Mouse (Mus musculus): ENCODE results near the gene Zbtb43. TPM values are rescaled to one million over a fixed set of nuclear protein-coding genes. Genes with fewer than 3 reads are reported as not detected.
A peak's percentile ranks its signal among the peaks of the same experiment; 100 is the strongest.

Zbtb43 gene
- polyA plus RNA-seq, 1 experiment from 2014 or later, result 19.9 TPM

DNA sequence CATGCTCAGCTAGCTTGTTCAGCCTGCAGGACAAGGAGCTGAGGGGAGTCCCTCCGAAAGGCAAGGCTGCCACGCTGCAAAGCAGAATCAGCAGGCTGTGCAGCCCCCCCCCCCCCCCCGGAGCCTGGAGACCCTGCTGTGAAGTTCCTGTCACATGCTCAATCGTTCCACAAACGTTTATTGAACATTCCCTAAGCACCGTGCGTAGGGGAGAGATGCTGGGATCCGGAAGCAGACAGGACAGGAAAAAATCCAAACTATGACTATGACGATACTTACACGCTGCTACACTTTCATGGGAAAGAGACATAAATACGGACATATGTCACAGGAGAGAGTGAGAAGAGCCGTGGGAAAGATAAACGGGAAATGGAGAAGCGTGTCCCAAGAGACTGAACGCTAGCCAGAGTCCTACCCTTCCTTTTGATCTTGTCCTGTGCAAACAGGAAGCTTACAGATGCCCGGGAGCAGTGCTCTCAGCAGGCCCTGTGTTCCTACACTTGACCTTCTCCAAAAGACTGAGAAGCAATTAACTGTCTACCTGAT, 32.3 kb downstream of the Zbtb43 start:
- Histone ChIP-seq H3K27me3 (ENCODE audit: low read depth, poor library complexity, severe bottlenecking) (0 out of 2 replicates have a peak, but pooled peaks cover 6% of the 10 kb centered on the region), H3K36me3 (no peaks in the 10 kb centered on the region), H3K9me3 (replicated peaks) (no peaks in the 10 kb centered on the region), H3K4me3 (peak overlapping the region; percentile 40), H3K4me1 (peaks cover 56% of the 10 kb centered on the region), H3K27ac (peak overlapping the region; percentile 72)
- 7% methylated on average over 16 of the region's 16 CpGs for WGBS
- peak; percentile 54 for DNase-seq (ENCODE audit: low spot score)

GRCm38 (mm10) chr2:33435036-33435650, 33.2 kb downstream of the Zbtb43 start:
- Histone ChIP-seq H3K27ac (no peak overlapping the region; the same call in none of the 2 replicates), H3K9me3 (replicated peaks) (no peaks in the 10 kb centered on the region), H3K27me3 (ENCODE audit: low read depth, poor library complexity, severe bottlenecking) (0 out of 2 replicates have a peak, but pooled peaks cover 6% of the 10 kb centered on the region), H3K36me3 (no peaks in the 10 kb centered on the region), H3K4me1 (peaks cover 49% of the 10 kb centered on the region), H3K4me3 (no peak overlapping the region)
- DNase-seq (ENCODE audit: low spot score), result no peak
- 50% methylated on average over 8 of the region's 8 CpGs for WGBS

GRCm38 (mm10) chr2:33432877-33433276, 35.5 kb downstream of the Zbtb43 start:
- DNase-seq (ENCODE audit: low spot score), result peak; percentile 51
- Histone ChIP-seq H3K4me3 (no peak overlapping the region), H3K36me3 (peaks cover 6% of the 10 kb centered on the region; the same call in 1 of the 2 replicates), H3K9me3 (replicated peaks) (no peaks in the 10 kb centered on the region), H3K27ac (no peak overlapping the region), H3K27me3 (ENCODE audit: low read depth, poor library complexity, severe bottlenecking) (no peaks in the 10 kb centered on the region), H3K4me1 (peaks cover 42% of the 10 kb centered on the region)
- WGBS, result 59% methylated on average over 5 of the region's 5 CpGs

DNA sequence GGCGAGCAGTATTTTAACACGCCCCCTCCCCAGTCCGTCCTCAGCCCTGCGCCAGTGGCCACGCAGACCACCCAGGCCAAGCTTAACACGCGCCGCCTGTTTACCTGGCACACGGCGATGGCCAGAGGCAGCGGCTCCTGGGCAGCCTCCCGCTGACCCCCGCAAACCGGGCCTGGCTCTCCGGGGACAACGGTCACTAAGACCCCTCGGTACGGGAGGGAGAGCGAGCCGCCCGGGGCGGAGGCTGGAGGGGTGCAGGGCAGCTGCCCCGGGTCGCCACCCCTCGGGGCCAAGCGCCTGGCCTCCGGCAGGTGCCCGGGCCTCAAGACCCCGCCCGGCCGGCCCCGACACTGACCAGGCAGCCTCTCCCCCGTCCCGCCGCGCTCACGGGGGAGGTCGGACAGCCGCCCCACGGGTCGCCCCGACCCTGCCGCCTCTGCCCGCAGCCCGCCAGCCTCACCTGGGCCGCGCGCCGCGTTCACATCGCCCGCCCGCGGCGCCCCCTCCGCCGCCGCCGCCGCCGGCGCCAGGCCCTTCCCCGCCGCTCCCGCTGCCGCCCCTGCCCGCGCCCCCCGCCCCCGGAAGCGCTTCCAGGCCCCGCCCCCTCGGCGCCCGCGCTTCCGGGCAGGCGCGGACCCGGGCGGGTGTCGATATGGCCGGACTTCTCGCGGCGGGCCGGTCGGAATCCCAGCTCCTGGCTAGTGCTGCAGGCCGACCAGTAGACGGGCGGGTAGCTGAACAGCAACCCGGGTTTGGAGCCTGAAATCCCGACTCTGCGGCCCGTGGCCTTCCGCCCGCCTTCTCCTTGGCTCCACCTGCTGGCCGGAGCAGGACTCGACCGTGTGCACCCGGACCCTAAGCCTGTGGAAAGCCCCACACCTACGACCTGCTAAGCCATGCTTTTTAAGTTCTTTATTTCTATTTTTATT, 37.3 kb downstream of the Zbtb43 start, which contains the start of gene Zbtb34:
TSS of gene Zbtb34 (minus strand) at position 554 of the 929 bp plus-strand sequence.
- Histone ChIP-seq H3K27ac (peak within 1 kb of the TSS; percentile 91), H3K4me3 (peak within 1 kb of the TSS; percentile 96), H3K4me1 (peaks cover 37% of the 10 kb centered on the region), H3K27me3 (ENCODE audit: low read depth, poor library complexity, severe bottlenecking) (no peaks in the 10 kb centered on the region), H3K36me3 (peaks cover 23% of the 10 kb centered on the region), H3K9me3 (replicated peaks) (no peaks in the 10 kb centered on the region)
- 2% methylated on average over 82 of the region's 102 CpGs for WGBS
- DNase-seq (ENCODE audit: low spot score), result peak; percentile 86

DNA sequence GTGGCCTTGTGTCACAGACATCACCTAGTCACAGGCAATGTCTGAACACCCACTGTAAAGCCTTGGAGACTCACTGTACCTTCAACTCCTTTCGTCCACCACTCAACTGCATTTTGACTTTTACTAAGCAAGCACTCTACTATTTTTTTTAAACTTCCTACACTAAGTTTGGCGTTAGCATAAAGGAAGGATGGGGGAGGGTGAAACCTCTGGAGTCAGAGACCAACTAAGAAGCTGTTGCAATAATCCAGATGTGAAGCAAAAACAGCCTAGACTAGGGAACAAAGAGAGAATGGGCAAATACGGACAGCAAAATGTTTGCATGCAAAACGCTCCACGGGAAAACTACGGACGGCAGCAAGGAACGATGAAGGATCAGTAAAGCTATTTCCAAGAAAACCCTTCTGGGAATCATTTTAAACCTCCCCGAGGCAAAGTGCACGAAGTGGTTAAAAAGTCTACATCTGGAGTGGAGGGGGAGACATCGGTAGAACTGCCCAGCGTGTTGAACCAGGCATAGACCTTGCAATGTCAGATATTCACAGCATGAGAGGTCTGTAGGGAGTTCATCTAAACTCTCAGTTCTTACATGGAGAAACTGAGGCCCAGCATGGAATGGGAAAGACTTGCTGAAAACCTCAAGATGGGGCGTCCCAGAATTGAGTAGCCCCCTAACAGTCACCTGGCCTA, 38.1 kb downstream of the Zbtb43 start:
- Histone ChIP-seq H3K9me3 (replicated peaks) (no peaks in the 10 kb centered on the region), H3K27ac (peak overlapping the region; percentile 91), H3K4me3 (peak overlapping the region; percentile 96), H3K27me3 (ENCODE audit: low read depth, poor library complexity, severe bottlenecking) (no peaks in the 10 kb centered on the region), H3K4me1 (peaks cover 29% of the 10 kb centered on the region), H3K36me3 (peaks cover 27% of the 10 kb centered on the region)
- 12% methylated on average over 13 of the region's 13 CpGs for WGBS
- DNase-seq (ENCODE audit: low spot score), result no peak

DNA sequence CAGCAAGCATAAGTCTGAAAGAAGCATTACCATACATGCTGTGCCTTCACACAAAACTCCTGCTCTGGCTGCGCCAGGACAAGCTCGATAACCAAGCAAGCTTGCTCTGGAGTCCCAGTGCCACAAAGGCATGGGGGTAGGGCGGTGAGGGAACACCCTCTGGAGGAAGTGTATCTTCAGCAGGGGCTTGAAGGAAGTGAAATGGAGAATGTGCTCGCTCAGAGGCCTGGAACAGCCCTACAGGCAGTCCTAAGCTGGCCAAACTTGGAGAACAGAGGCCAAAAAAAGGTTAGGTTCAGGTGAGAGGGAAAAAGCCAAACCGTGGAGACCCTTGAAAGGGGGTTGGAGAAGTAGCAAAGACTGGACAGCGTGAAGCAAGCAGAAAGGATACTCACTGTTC, 39.0 kb downstream of the Zbtb43 start:
- peaks cover 26% of the 10 kb centered on the region for H3K4me1 ChIP-seq
- H3K27ac ChIP-seq, result peak overlapping the region; percentile 91
- H3K27me3 ChIP-seq (ENCODE audit: low read depth, poor library complexity, severe bottlenecking), result no peaks in the 10 kb centered on the region
- H3K4me3 ChIP-seq, result peak overlapping the region; percentile 96
- H3K9me3 ChIP-seq (replicated peaks), result no peaks in the 10 kb centered on the region
- 53% methylated on average over 6 of the region's 6 CpGs for WGBS
- no peak for DNase-seq (ENCODE audit: low spot score)
- H3K36me3 ChIP-seq, result peaks cover 31% of the 10 kb centered on the region

DNA sequence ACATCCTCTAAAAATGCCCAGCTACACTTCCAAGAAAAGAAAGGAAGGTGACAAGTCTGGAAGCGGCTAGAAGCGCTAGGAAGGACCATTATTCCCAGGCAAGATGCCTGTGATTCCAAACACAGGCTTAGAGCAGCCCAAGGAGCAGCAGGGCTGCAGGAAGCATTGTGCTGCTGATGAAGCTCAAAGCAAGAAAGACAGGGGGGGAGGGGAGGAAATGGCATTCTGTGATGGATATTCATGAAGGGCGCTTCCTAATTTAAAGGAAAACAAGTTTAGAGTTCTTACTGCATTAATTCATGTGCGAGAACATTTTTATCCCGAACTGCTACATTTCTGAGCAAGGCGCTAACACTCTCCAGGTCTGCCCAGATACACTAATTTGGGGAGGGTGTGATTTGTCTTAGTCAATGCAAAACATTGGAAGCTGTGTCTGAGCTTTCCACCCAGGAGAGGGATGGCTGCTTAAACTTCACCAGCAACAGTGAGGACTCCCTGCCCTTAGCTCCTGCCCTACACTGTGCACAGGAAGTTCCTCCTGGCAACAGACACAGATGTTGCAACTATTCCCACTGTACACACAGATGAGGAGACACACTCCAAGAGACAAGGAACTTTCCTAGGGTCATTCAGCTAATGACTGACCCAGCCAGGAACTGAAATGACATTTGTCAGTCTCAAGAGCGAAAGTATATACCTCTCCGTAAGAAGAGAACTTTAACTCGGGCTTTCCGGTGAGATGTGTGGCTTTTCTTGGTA, 41.5 kb downstream of the Zbtb43 start:
- no peak overlapping the region for H3K4me3 ChIP-seq
- H3K27me3 ChIP-seq (ENCODE audit: low read depth, poor library complexity, severe bottlenecking), result no peaks in the 10 kb centered on the region
- 66% methylated on average over 10 of the region's 10 CpGs for WGBS
- H3K9me3 ChIP-seq (replicated peaks), result no peaks in the 10 kb centered on the region
- H3K4me1 ChIP-seq, result peaks cover 26% of the 10 kb centered on the region
- DNase-seq (ENCODE audit: low spot score), result no peak
- no peak overlapping the region for H3K27ac ChIP-seq
- peaks cover 50% of the 10 kb centered on the region for H3K36me3 ChIP-seq

GRCm38 (mm10) chr2:33417454-33417853, 50.9 kb downstream of the Zbtb43 start:
- no peaks in the 10 kb centered on the region for H3K9me3 ChIP-seq (replicated peaks)
- H3K27me3 ChIP-seq (ENCODE audit: low read depth, poor library complexity, severe bottlenecking), result no peaks in the 10 kb centered on the region
- H3K27ac ChIP-seq, result no peak overlapping the region
- no peak overlapping the region for H3K4me3 ChIP-seq
- peaks cover 43% of the 10 kb centered on the region for H3K36me3 ChIP-seq
- 69% methylated on average over 4 of the region's 4 CpGs for WGBS
- no peaks in the 10 kb centered on the region for H3K4me1 ChIP-seq
- DNase-seq (ENCODE audit: low spot score), result no peak

GRCm38 (mm10) chr2:33414019-33414418, 54.3 kb downstream of the Zbtb43 start:
- no peak for DNase-seq (ENCODE audit: low spot score)
- peaks cover 51% of the 10 kb centered on the region for H3K36me3 ChIP-seq
- WGBS, result 91% methylated on average over 13 of the region's 13 CpGs

GRCm38 (mm10) chr2:33412111-33412510, 56.2 kb downstream of the Zbtb43 start:
- Histone ChIP-seq H3K36me3 (peaks cover 57% of the 10 kb centered on the region), H3K27ac (no peak overlapping the region), H3K4me3 (no peak overlapping the region), H3K4me1 (no peaks in the 10 kb centered on the region), H3K9me3 (replicated peaks) (no peaks in the 10 kb centered on the region), H3K27me3 (ENCODE audit: low read depth, poor library complexity, severe bottlenecking) (no peaks in the 10 kb centered on the region)
- DNase-seq (ENCODE audit: low spot score), result no peak
- 91% methylated on average over 14 of the region's 14 CpGs for whole genome bisulfite sequencing

More at GRCm38 (mm10) chr2:33414019-33414418, 54.3 kb downstream of the Zbtb43 start:
- H3K4me3 ChIP-seq, result no peak overlapping the region
- H3K9me3 ChIP-seq (replicated peaks), result no peaks in the 10 kb centered on the region
- H3K4me1 ChIP-seq, result no peaks in the 10 kb centered on the region
- H3K27ac ChIP-seq, result no peak overlapping the region
- H3K27me3 ChIP-seq (ENCODE audit: low read depth, poor library complexity, severe bottlenecking), result no peaks in the 10 kb centered on the region

DNA sequence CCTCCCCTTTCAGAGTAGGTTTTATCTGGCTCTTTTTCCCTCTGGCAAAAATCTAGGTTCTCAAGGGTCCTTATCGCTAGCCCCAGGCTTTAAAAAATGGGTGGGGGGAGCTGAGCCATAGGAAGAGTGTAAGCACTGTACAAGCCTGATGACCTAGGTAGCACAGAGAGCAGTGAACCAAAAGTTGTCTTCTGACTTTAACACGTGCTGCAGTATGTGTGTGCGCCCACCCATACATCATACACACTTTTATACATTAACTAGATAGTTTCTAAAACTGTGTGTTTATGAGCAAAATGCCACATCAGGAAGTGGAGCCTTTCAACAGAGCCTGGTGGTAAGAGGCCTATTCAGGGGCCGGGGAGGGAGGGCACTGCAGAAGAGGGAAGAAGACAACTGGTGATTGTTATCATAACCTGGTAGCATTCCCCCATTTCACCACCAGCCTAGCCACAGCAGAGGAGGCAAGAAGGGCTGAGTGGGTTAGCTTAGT, 64.8 kb downstream of the Zbtb43 start:
- 0 out of 2 replicates have a peak, but pooled peaks cover 3% of the 10 kb centered on the region for H3K4me1 ChIP-seq

DNA sequence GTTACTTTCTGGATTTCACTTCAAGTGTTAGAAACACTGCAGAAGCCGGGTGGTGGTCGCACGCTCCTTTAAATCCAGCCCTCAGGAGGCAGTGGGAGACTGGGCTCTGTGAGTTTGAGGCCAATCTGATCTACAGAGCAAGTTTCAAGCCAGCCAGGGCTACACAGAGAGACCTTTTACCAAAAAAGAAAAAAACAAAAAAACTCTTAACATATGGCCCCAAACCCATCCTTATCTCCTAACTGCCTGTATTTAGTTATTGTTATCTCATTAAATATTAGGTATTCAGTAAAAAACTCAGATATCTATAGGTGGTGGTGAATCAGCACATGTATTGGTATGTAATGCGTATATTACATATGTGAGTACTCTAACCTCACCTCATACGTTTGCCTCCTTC, 65.7 kb downstream of the Zbtb43 start:
- Histone ChIP-seq H3K36me3 (peaks cover 7% of the 10 kb centered on the region), H3K9me3 (replicated peaks) (no peaks in the 10 kb centered on the region), H3K4me3 (no peak overlapping the region), H3K27ac (no peak overlapping the region), H3K27me3 (ENCODE audit: low read depth, poor library complexity, severe bottlenecking) (no peaks in the 10 kb centered on the region), H3K4me1 (0 out of 2 replicates have a peak, but pooled peaks cover 3% of the 10 kb centered on the region)
- DNase-seq (ENCODE audit: low spot score), result no peak
- 69% methylated on average over 5 of the region's 5 CpGs for WGBS

More for the DNA sequence above, 64.8 kb downstream of the Zbtb43 start:
- no peak overlapping the region for H3K27ac ChIP-seq
- DNase-seq (ENCODE audit: low spot score), result no peak
- WGBS, result 85% methylated on average over 4 of the region's 4 CpGs
- peaks cover 15% of the 10 kb centered on the region for H3K36me3 ChIP-seq
- no peaks in the 10 kb centered on the region for H3K27me3 ChIP-seq (ENCODE audit: low read depth, poor library complexity, severe bottlenecking)
- H3K9me3 ChIP-seq (replicated peaks), result no peaks in the 10 kb centered on the region
- no peak overlapping the region for H3K4me3 ChIP-seq
